Mouse (Mus musculus): ENCODE measurements around the gene Gm14391.
"Not testable (repeated sequence)": the region's sequence is repeated elsewhere in the genome, so short reads cannot be mapped to it uniquely, and the experiment has no call there.

DNA sequence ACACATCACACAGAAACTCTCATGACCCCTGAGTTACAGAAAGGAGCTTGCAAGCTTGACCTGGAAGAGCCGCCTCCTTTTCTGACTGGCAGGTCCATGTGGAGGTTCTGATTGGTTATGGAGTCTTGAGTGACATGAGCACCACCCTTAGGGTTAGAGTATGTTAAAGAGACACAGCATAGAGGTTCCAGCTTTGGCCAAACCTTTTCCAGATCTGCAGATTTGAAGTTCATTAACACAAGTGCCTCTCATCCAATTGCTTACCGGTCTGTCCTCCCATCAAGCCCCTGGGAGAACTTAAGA is 64.8 kb downstream of the Gm14391 start, which contains the start of gene Gm14399:
- not testable (repeated sequence) for TF ChIP-seq CEBPB (IDR thresholded peaks at IDR 0.05; ENCODE audit: low read depth); CTCF (IDR thresholded peaks at IDR 0.05; ENCODE audit: control insufficient read depth, insufficient read depth, insufficient read length); MYOD1 (IDR thresholded peaks at IDR 0.05; ENCODE audit: control insufficient read depth, insufficient read length, low read depth); MAX (IDR thresholded peaks at IDR 0.05); MYOG (IDR thresholded peaks at IDR 0.05; ENCODE audit: control insufficient read depth, extremely low read depth, insufficient read length); USF1 (IDR thresholded peaks at IDR 0.05; ENCODE audit: low read depth); FOSL1 (IDR thresholded peaks at IDR 0.05; ENCODE audit: insufficient read depth, low read length, poor library complexity, severe bottlenecking)
